Mouse (Mus musculus): ENCODE measurements around the gene Fis1.
"Not testable (repeated sequence)": the region's sequence is repeated elsewhere in the genome, so short reads cannot be mapped to it uniquely, and the experiment has no call there.

The Fis1 gene

GRCm38 (mm10) chr5:136953015-136953414 is at the start of gene Fis1:
TSS of gene Fis1 (plus strand) at chr5:136953275.
- DNase-seq (ENCODE audit: low spot score in 2 of 2) = peak; percentile 89 to 91

GRCm38 (mm10) chr5:136904621-136905020 is 48.5 kb upstream of the Fis1 start:
- DNase-seq (ENCODE audit: low spot score in 2 of 2) = no peak

- peak in 1 of 2 experiments; percentile 72 for DNase-seq (ENCODE audit: low spot score in 2 of 2)
These were observed 47.4 kb upstream of the Fis1 start for GRCm38 (mm10) chr5:136905630-136906029.

GRCm38 (mm10) chr5:136907587-136907986 is 45.5 kb upstream of the Fis1 start:
- no peak for DNase-seq (ENCODE audit: low spot score in 2 of 2)

GRCm38 (mm10) chr5:136907991-136908857 is 44.9 kb upstream of the Fis1 start, which contains the start of gene Ift22:
TSS of gene Ift22 (plus strand) at chr5:136908150.
- DNase-seq (ENCODE audit: low spot score in 2 of 2) = peak; percentile 73 to 87

GRCm38 (mm10) chr5:136914183-136914582 is 38.9 kb upstream of the Fis1 start:
- no peak for DNase-seq (ENCODE audit: low spot score in 2 of 2)

- DNase-seq (ENCODE audit: low spot score in 2 of 2) = no peak
These were observed 35.3 kb upstream of the Fis1 start for GRCm38 (mm10) chr5:136917613-136918242.

GRCm38 (mm10) chr5:136918655-136919472 is 34.2 kb upstream of the Fis1 start:
- peak; percentile 61 to 80 for DNase-seq (ENCODE audit: low spot score in 2 of 2)

GRCm38 (mm10) chr5:136919546-136920301 is 33.4 kb upstream of the Fis1 start:
- peak in 1 of 2 experiments; percentile 67 for DNase-seq (ENCODE audit: low spot score in 2 of 2)

- no peak for DNase-seq (ENCODE audit: low spot score in 2 of 2)
These were observed 30.2 kb upstream of the Fis1 start for GRCm38 (mm10) chr5:136922830-136923229.

- DNase-seq (ENCODE audit: low spot score in 2 of 2) = no peak
These were observed 29.2 kb upstream of the Fis1 start for GRCm38 (mm10) chr5:136923751-136924478.

- peak; percentile 78 to 92 for DNase-seq (ENCODE audit: low spot score in 2 of 2)
These were observed 24.0 kb upstream of the Fis1 start for GRCm38 (mm10) chr5:136929073-136929472.

- DNase-seq (ENCODE audit: low spot score in 2 of 2) = no peak
These were observed 21.2 kb upstream of the Fis1 start for GRCm38 (mm10) chr5:136931896-136932295.

GRCm38 (mm10) chr5:136932956-136933355 is 20.1 kb upstream of the Fis1 start:
- DNase-seq (ENCODE audit: low spot score in 2 of 2) = no peak

- no peak for DNase-seq (ENCODE audit: low spot score in 2 of 2)
These were observed 19.1 kb upstream of the Fis1 start for GRCm38 (mm10) chr5:136933930-136934329.

- no peak for DNase-seq (ENCODE audit: low spot score in 2 of 2)
These were observed 17.0 kb upstream of the Fis1 start for GRCm38 (mm10) chr5:136935905-136936695.

GRCm38 (mm10) chr5:136936750-136937149 is 16.3 kb upstream of the Fis1 start:
- no peak for DNase-seq (ENCODE audit: low spot score in 2 of 2)

- no peak for DNase-seq (ENCODE audit: low spot score in 2 of 2)
These were observed 15.5 kb upstream of the Fis1 start for GRCm38 (mm10) chr5:136937621-136938020.

- peak in 1 of 2 experiments; percentile 74 for DNase-seq (ENCODE audit: low spot score in 2 of 2)
These were observed 13.8 kb upstream of the Fis1 start for GRCm38 (mm10) chr5:136939284-136939683.

GRCm38 (mm10) chr5:136940029-136940428 is 13.0 kb upstream of the Fis1 start:
- DNase-seq (ENCODE audit: low spot score in 2 of 2) = not testable (repeated sequence)

Measured in spleen, postnatal 4 days (tissue).